Mouse (Mus musculus) ES-Bruce4 (cell line): ENCODE measurements at regions not wholly inside any gene's neighbourhood (a gene's known extent, or its start where the extent isn't known, plus 50 kb on each side); places are given as distances from the start of the nearest gene placed in this dataset.

Source experiments
- H3K27ac ChIP-seq: 2 replicates; pipeline ENCODE4 v1.5.1; 2012; ENCODE audit warnings: low read length, inconsistent platforms; ENCODE audit not compliant: insufficient read depth
- H3K27me3 ChIP-seq: 2 replicates; pipeline ENCODE4 v1.6.1; 2012; ENCODE audit warnings: mild to moderate bottlenecking, low read length, inconsistent platforms; ENCODE audit not compliant: control insufficient read depth, poor library complexity, insufficient read depth, severe bottlenecking
- H3K36me3 ChIP-seq: 2 replicates; pipeline ENCODE4 v1.6.1; 2012; ENCODE audit warnings: inconsistent platforms, mild to moderate bottlenecking, low read length, moderate library complexity; ENCODE audit not compliant: control insufficient read depth, poor library complexity, insufficient read depth, severe bottlenecking
- H3K4me1 ChIP-seq: one replicate; pipeline ENCODE4 v1.8.1; 2011; ENCODE audit warnings: low read length; ENCODE audit not compliant: control insufficient read depth, insufficient read depth
- H3K4me3 ChIP-seq: 2 replicates; pipeline ENCODE4 v1.5.1; 2011; ENCODE audit warnings: low read depth, mild to moderate bottlenecking, low read length
- H3K9ac ChIP-seq: 2 replicates; pipeline ENCODE4 v1.6.1; 2012; ENCODE audit warnings: low read depth, mild to moderate bottlenecking, inconsistent platforms; ENCODE audit not compliant: poor library complexity, severe bottlenecking
- H3K9me3 ChIP-seq: replicated peaks from 2 replicates; pipeline ENCODE4 v1.6.1; 2012; ENCODE audit warnings: mild to moderate bottlenecking, low read length, inconsistent platforms; ENCODE audit not compliant: control insufficient read depth, poor library complexity, insufficient read depth, severe bottlenecking
- CTCF ChIP-seq: IDR thresholded peaks from one replicate; pipeline ENCODE4 v1.8.1; 2011; ENCODE audit warnings: low read depth, low read length
- EP300 ChIP-seq: IDR thresholded peaks from 2 replicates; pipeline ENCODE4 v1.6.1; 2011; ENCODE audit warnings: low read depth, low read length; ENCODE audit not compliant: insufficient read depth
- POLR2A ChIP-seq: IDR thresholded peaks from one replicate; pipeline ENCODE4 v1.8.1; 2011; ENCODE audit warnings: low read length; ENCODE audit not compliant: insufficient read depth

- Histone ChIP-seq H3K9ac (no peak overlapping the region), H3K27ac (no peak overlapping the region), H3K36me3 (no peaks in the 10 kb centered on the region), H3K4me1 (no peaks in the 10 kb centered on the region), H3K4me3 (no peak overlapping the region), H3K27me3 (no peaks in the 10 kb centered on the region), H3K9me3 (no peaks in the 10 kb centered on the region)
- no peak for TF ChIP-seq CTCF
- TF ChIP-seq EP300: no peak
- no peak for TF ChIP-seq POLR2A
These were observed 316.5 kb downstream of the Hace1 start for GRCm38 (mm10) chr10:45893894-45894831.

GRCm38 (mm10) chr10:45916928-45917327 lies 339.3 kb downstream of the Hace1 start:
- Histone ChIP-seq H3K4me1 (no peaks in the 10 kb centered on the region), H3K4me3 (no peak overlapping the region), H3K9me3 (no peaks in the 10 kb centered on the region), H3K27me3 (no peaks in the 10 kb centered on the region), H3K27ac (no peak overlapping the region), H3K36me3 (no peaks in the 10 kb centered on the region), H3K9ac (no peak overlapping the region)
- TF ChIP-seq CTCF (no peak), POLR2A (no peak)

GRCm38 (mm10) chr10:45925746-45926145 lies 348.1 kb downstream of the Hace1 start:
- H3K9me3 ChIP-seq: no peaks in the 10 kb centered on the region
- no peaks in the 10 kb centered on the region for H3K4me1 ChIP-seq
- no peak overlapping the region for H3K4me3 ChIP-seq
- no peak for TF ChIP-seq EP300
- TF ChIP-seq POLR2A: no peak
- no peak for TF ChIP-seq CTCF
- no peak overlapping the region for H3K9ac ChIP-seq
- no peak overlapping the region for H3K27ac ChIP-seq
- no peaks in the 10 kb centered on the region for H3K27me3 ChIP-seq
- H3K36me3 ChIP-seq: no peaks in the 10 kb centered on the region

- H3K36me3 ChIP-seq: no peaks in the 10 kb centered on the region
- TF ChIP-seq EP300: no peak
- TF ChIP-seq POLR2A: no peak
- TF ChIP-seq CTCF: no peak
- no peak overlapping the region for H3K27ac ChIP-seq
- no peaks in the 10 kb centered on the region for H3K4me1 ChIP-seq
- no peak overlapping the region for H3K9ac ChIP-seq
- H3K4me3 ChIP-seq: no peak overlapping the region
- H3K27me3 ChIP-seq: no peaks in the 10 kb centered on the region
- no peaks in the 10 kb centered on the region for H3K9me3 ChIP-seq
These were observed 356.1 kb downstream of the Hace1 start for GRCm38 (mm10) chr10:45933631-45934310.

GRCm38 (mm10) chr10:45957686-45958085 lies 380.1 kb downstream of the Hace1 start:
- Histone ChIP-seq H3K9ac (no peak overlapping the region), H3K36me3 (no peaks in the 10 kb centered on the region), H3K4me1 (no peaks in the 10 kb centered on the region), H3K27me3 (no peaks in the 10 kb centered on the region), H3K27ac (no peak overlapping the region), H3K4me3 (no peak overlapping the region), H3K9me3 (no peaks in the 10 kb centered on the region)
- TF ChIP-seq EP300 (no peak), CTCF (no peak), POLR2A (no peak)

- no peak for TF ChIP-seq CTCF
- no peak for TF ChIP-seq EP300
- no peak for TF ChIP-seq POLR2A
- H3K4me1 ChIP-seq: no peaks in the 10 kb centered on the region
- H3K9me3 ChIP-seq: no peaks in the 10 kb centered on the region
- H3K27ac ChIP-seq: no peak overlapping the region
- H3K9ac ChIP-seq: no peak overlapping the region
- H3K4me3 ChIP-seq: no peak overlapping the region
- no peaks in the 10 kb centered on the region for H3K36me3 ChIP-seq
- no peaks in the 10 kb centered on the region for H3K27me3 ChIP-seq
These were observed 394.6 kb downstream of the Hace1 start for GRCm38 (mm10) chr10:45972240-45972639.
